Mouse (Mus musculus): Measurements from ENCODE around the gene Alox5ap.

The Alox5ap gene

GRCm38 (mm10) chr5:149298234-149298633, 33.7 kb downstream of the Alox5ap start:
- DNase-seq (ENCODE audit: extremely low read depth, insufficient read length, low spot score), result no peak

GRCm38 (mm10) chr5:149312884-149313652, 48.5 kb downstream of the Alox5ap start:
- DNase-seq (ENCODE audit: extremely low read depth, insufficient read length, low spot score), result no peak

- no peak for DNase-seq (ENCODE audit: extremely low read depth, insufficient read length, low spot score)
Observed at GRCm38 (mm10) chr5:149314514-149315081, 50.0 kb downstream of the Alox5ap start.

GRCm38 (mm10) chr5:149316926-149317325, 52.4 kb downstream of the Alox5ap start:
- DNase-seq (ENCODE audit: extremely low read depth, insufficient read length, low spot score), result no peak

- DNase-seq (ENCODE audit: extremely low read depth, insufficient read length, low spot score), result no peak
Observed at GRCm38 (mm10) chr5:149319874-149320323, 55.3 kb downstream of the Alox5ap start.

GRCm38 (mm10) chr5:149320534-149321482, 56.2 kb downstream of the Alox5ap start:
- peak; percentile 78 for DNase-seq (ENCODE audit: extremely low read depth, insufficient read length, low spot score)

GRCm38 (mm10) chr5:149321909-149322841, 57.6 kb downstream of the Alox5ap start:
- no peak for DNase-seq (ENCODE audit: extremely low read depth, insufficient read length, low spot score)

- no peak for DNase-seq (ENCODE audit: extremely low read depth, insufficient read length, low spot score)
Observed at GRCm38 (mm10) chr5:149322938-149323553, 58.5 kb downstream of the Alox5ap start.

GRCm38 (mm10) chr5:149324739-149325138, 60.2 kb downstream of the Alox5ap start:
- DNase-seq (ENCODE audit: extremely low read depth, insufficient read length, low spot score), result no peak

GRCm38 (mm10) chr5:149329098-149329887, 64.7 kb downstream of the Alox5ap start:
- DNase-seq (ENCODE audit: extremely low read depth, insufficient read length, low spot score), result no peak

GRCm38 (mm10) chr5:149330601-149331000, 66.0 kb downstream of the Alox5ap start:
- DNase-seq (ENCODE audit: extremely low read depth, insufficient read length, low spot score), result no peak

GRCm38 (mm10) chr5:149331407-149332143, 67.0 kb downstream of the Alox5ap start:
- no peak for DNase-seq (ENCODE audit: extremely low read depth, insufficient read length, low spot score)

- no peak for DNase-seq (ENCODE audit: extremely low read depth, insufficient read length, low spot score)
Observed at GRCm38 (mm10) chr5:149332787-149333186, 68.2 kb downstream of the Alox5ap start.

- DNase-seq (ENCODE audit: extremely low read depth, insufficient read length, low spot score), result no peak
Observed at GRCm38 (mm10) chr5:149333941-149334698, 69.6 kb downstream of the Alox5ap start.

- DNase-seq (ENCODE audit: extremely low read depth, insufficient read length, low spot score), result no peak
Observed at GRCm38 (mm10) chr5:149335009-149335408, 70.4 kb downstream of the Alox5ap start.

- DNase-seq (ENCODE audit: extremely low read depth, insufficient read length, low spot score), result peak; percentile 68
Observed at GRCm38 (mm10) chr5:149335563-149336238, 71.1 kb downstream of the Alox5ap start.

GRCm38 (mm10) chr5:149337148-149337547, 72.6 kb downstream of the Alox5ap start:
- no peak for DNase-seq (ENCODE audit: extremely low read depth, insufficient read length, low spot score)

Measured in 3134 (cell line).